In the genomic region with DNA sequence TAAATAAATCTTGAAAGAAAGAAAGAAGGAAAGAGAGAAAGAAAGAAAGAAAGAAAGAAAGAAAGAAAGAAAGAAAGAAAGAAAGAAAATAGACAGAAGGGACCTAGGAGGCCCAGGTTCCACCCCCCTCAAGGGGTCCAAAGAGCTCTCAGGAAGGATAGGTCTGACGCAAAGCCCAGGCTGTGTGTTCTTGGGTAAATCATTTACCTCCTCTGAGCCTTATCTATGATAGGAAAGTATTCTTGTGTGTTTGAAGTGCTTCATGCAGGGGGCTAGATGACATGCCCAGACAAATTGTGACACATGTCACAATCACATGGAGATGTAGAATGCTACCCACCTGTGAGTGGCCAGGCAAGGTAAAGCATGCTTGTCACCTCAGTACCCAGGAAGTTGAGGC, we compare ENCODE assay signal across 24 mouse cellular contexts. TPM values are rescaled to one million over a fixed set of nuclear protein-coding genes. Genes with fewer than 3 reads are reported as not detected.
"Had no signal": no experiment of that assay in that cellular context is flagged by ENCODE, and none has a peak within 500 bp of the region (broad histone marks: within the 10 kb centered on the region; RNA-seq: fewer than 3 reads in every experiment).

No protein-coding gene starts in this region.

- H3K4me2 ChIP-seq: limb, embryonic 12.5 days; limb, embryonic 15.5 days; liver, embryonic 13.5 days; lung, embryonic 15.5 days; midbrain, embryonic 12.5 days; neural tube, embryonic 13.5 days had no signal

- DNase-seq: kidney, adult 18-20 months; kidney, postnatal 25 days; layer of hippocampus, postnatal 36 days; liver, embryonic 13.5 days; lung, adult 18-20 months; lung, postnatal 14 days; thymus, postnatal 25 days had no signal

- H3K9me3 ChIP-seq: limb, embryonic 12.5 days; limb, embryonic 15.5 days; liver, embryonic 13.5 days; lung, embryonic 15.5 days; midbrain, embryonic 12.5 days; neural tube, embryonic 13.5 days had no signal

- H3K4me1 ChIP-seq: limb, embryonic 12.5 days; limb, embryonic 15.5 days; lung, embryonic 15.5 days; midbrain, embryonic 12.5 days; neural tube, embryonic 13.5 days had no signal

- H3K36me3 ChIP-seq: limb, embryonic 12.5 days; limb, embryonic 15.5 days; liver, embryonic 13.5 days; lung, embryonic 15.5 days; midbrain, embryonic 12.5 days; neural tube, embryonic 13.5 days had no signal

- H3K27ac ChIP-seq: kidney, postnatal 0 days; left cerebral cortex, adult 2 months; limb, embryonic 12.5 days; limb, embryonic 15.5 days; liver, embryonic 13.5 days; lung, embryonic 15.5 days; macrophage; midbrain, embryonic 12.5 days; neural tube, embryonic 13.5 days had no signal

- H3K4me3 ChIP-seq: left cerebral cortex, adult 2 months; limb, embryonic 12.5 days; limb, embryonic 15.5 days; liver, embryonic 13.5 days; lung, embryonic 15.5 days; midbrain, embryonic 12.5 days; myocyte; neural tube, embryonic 13.5 days had no signal

- H3K9ac ChIP-seq: limb, embryonic 12.5 days; limb, embryonic 15.5 days; liver, embryonic 13.5 days; lung, embryonic 15.5 days; midbrain, embryonic 12.5 days; neural tube, embryonic 13.5 days had no signal

- ATAC-seq: hindbrain, embryonic 16.5 days; midbrain, embryonic 16.5 days had no signal

- H3K27me3 ChIP-seq: limb, embryonic 15.5 days; lung, embryonic 15.5 days; neural tube, embryonic 13.5 days had no signal

RNA-seq across cellular contexts. Expression of a gene that starts 29.3 kb away (rescaled TPM):
- polyA plus RNA-seq: hindbrain, embryonic 16.5 days; kidney, embryonic 14.5 days; kidney, postnatal 0 days; limb, embryonic 12.5 days; liver, embryonic 13.5 days; lung, embryonic 15.5 days; macrophage; midbrain, embryonic 12.5 days; midbrain, embryonic 16.5 days; myocyte; neural tube, embryonic 13.5 days; spleen, adult 2 months; testis, adult 2 months; thymus, postnatal 0 days had no signal

RNA-seq across cellular contexts. Expression of a gene that starts 47.2 kb away (rescaled TPM):
- polyA plus RNA-seq: hindbrain, embryonic 16.5 days; limb, embryonic 12.5 days; limb, embryonic 15.5 days; lung, embryonic 15.5 days; macrophage; small intestine, adult 2 months; spleen, adult 2 months; stomach, embryonic 16.5 days; testis, adult 2 months had no signal
